Mouse (Mus musculus): ENCODE measurements around the gene Tdgf1. TPM values are rescaled to one million over a fixed set of nuclear protein-coding genes. Genes with fewer than 3 reads are reported as not detected.

The Tdgf1 gene
- polyA plus RNA-seq, 1 experiment, result not detected

DNA sequence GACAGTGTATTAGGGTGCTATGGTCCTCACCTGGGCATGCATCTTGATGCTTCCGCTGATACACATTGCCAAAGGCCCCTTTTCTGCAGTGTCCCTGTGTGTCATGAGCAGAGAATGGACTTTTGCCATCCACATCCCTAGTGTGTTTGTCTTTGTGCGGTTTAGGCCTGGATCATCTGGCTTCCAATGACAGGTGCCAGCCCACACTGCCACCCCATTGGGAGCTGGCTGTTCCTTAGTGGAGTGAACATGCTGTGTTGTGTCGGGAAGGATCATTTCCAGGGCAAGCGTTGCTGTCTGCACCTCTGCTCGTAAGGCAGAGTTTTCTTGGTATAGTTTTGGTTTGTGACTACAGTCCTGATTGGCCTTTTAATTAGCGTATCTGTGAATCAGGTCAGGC, 44.8 kb downstream of the Tdgf1 start:
- TF ChIP-seq CTCF (IDR thresholded peaks at IDR 0.05; ENCODE audit: low read depth, low read length) (no peak), POLR2A (IDR thresholded peaks at IDR 0.05; ENCODE audit: borderline replicate concordance, low read depth, low read length) (no peak)
- no peaks in the 10 kb centered on the region for H3K4me1 ChIP-seq (ENCODE audit: control insufficient read depth, insufficient read depth, low read length)

DNA sequence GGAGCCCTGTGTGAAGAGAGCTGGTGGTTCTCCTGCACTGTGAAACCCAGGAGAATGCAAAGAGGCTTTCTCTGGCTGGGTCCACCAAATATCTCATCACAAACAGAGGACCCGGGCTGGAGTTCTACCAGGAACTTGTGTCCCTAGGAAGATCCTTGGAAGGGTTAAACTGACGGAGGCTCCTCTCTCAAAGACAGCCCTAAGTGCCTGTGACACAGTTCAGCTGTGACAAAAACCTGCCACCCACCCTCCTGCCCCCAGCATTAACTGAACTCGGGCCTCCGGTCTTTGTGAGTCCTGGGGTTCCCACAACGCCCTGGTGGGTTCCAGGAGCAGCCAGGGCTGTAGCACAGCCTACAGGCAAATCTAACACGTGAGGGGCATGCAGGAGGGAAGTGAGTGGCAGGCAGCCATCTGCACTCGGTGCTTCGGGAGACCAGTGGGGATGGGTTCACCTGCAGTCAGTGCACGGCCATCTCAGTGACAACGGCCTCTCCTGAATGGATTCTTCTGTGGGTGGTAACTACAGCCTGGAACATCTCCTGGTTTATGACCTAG, 46.4 kb downstream of the Tdgf1 start:
- no peaks in the 10 kb centered on the region for H3K4me1 ChIP-seq (ENCODE audit: control insufficient read depth, insufficient read depth, low read length)
- TF ChIP-seq CTCF (IDR thresholded peaks at IDR 0.05; ENCODE audit: low read depth, low read length), result no peak
- no peak for TF ChIP-seq POLR2A (IDR thresholded peaks at IDR 0.05; ENCODE audit: borderline replicate concordance, low read depth, low read length)
- H3K27ac ChIP-seq (ENCODE audit: insufficient read depth, low read depth, low read length), result no peak overlapping the region
- H3K4me3 ChIP-seq (ENCODE audit: insufficient read depth, low read length), result no peak overlapping the region

More for the DNA sequence above, 44.8 kb downstream of the Tdgf1 start:
- Histone ChIP-seq H3K27ac (ENCODE audit: insufficient read depth, low read depth, low read length) (no peak overlapping the region), H3K4me3 (ENCODE audit: insufficient read depth, low read length) (no peak overlapping the region)

DNA sequence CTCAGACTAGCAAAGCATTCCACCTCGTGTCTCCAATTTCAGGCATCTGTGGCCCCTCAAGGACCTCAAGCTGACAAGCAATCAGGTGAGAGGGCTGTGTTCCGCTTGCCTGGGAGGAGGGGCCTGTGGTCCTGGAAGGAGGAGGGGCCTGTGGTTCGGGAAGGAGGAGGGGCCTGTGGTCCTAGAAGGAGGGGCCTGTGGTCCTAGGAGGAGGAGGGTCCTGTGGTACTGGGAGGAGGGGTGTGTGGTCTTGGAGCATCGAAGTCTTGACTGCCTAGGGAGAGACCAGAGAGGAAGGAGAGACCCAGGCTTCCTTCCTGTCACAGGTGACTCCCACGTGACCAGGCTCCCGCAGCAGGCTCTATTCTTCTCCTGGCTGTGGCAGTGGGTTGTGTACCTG, 49.4 kb downstream of the Tdgf1 start:
- Histone ChIP-seq H3K4me1 (ENCODE audit: control insufficient read depth, insufficient read depth, low read length) (0 out of 2 replicates have a peak, but pooled peaks cover 2% of the 10 kb centered on the region), H3K4me3 (ENCODE audit: insufficient read depth, low read length) (no peak overlapping the region), H3K27ac (ENCODE audit: insufficient read depth, low read depth, low read length) (no peak overlapping the region)
- TF ChIP-seq CTCF (IDR thresholded peaks at IDR 0.05; ENCODE audit: low read depth, low read length) (no peak), POLR2A (IDR thresholded peaks at IDR 0.05; ENCODE audit: borderline replicate concordance, low read depth, low read length) (no peak)

DNA sequence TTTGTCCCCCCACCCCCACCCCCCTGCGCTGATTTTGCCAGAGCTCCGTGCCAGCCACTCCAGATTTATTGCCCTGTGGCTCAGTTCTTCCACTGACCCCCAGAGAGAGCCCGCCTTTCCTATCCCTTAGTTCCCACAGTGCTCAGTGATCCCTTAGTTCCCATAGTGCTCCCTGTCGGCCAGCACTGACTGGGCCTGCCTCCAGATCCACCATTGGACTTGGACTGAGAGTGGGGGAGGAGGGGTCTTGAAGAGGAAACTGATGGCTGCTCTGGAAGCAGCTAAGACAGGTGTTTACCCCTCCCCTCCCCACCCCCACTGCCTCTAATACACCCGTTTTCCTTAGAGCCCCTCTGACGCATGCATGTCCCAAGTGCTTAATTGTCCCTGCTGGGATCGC, 50.0 kb downstream of the Tdgf1 start:
- Histone ChIP-seq H3K4me1 (ENCODE audit: control insufficient read depth, insufficient read depth, low read length) (0 out of 2 replicates have a peak, but pooled peaks cover 2% of the 10 kb centered on the region), H3K27ac (ENCODE audit: insufficient read depth, low read depth, low read length) (no peak overlapping the region), H3K4me3 (ENCODE audit: insufficient read depth, low read length) (no peak overlapping the region)
- TF ChIP-seq CTCF (IDR thresholded peaks at IDR 0.05; ENCODE audit: low read depth, low read length) (no peak), POLR2A (IDR thresholded peaks at IDR 0.05; ENCODE audit: borderline replicate concordance, low read depth, low read length) (no peak)

DNA sequence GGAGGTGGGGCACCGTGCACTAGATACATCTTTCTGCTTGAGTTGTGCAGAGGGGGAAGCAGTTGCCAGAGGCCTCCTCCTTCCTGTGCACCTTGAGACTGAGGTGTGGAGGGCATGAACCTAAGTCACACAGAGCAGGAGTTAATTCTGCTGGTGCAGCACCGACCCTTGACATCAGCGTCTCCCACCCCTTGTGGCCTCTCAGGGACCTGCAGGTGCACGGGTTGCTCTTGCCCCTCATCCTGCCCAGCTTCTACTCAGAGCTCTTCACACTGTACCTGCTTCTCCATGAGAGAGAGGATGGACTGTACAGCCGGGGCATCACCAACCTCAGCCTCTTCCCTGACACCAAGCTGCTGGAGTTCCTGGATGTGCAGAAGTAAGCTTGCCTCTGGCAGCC, 50.5 kb downstream of the Tdgf1 start:
- no peak overlapping the region for H3K27ac ChIP-seq (ENCODE audit: insufficient read depth, low read depth, low read length)
- H3K4me3 ChIP-seq (ENCODE audit: insufficient read depth, low read length), result no peak overlapping the region
- 0 out of 2 replicates have a peak, but pooled peaks cover 4% of the 10 kb centered on the region for H3K4me1 ChIP-seq (ENCODE audit: control insufficient read depth, insufficient read depth, low read length)
- TF ChIP-seq CTCF (IDR thresholded peaks at IDR 0.05; ENCODE audit: low read depth, low read length) (no peak), POLR2A (IDR thresholded peaks at IDR 0.05; ENCODE audit: borderline replicate concordance, low read depth, low read length) (no peak)

DNA sequence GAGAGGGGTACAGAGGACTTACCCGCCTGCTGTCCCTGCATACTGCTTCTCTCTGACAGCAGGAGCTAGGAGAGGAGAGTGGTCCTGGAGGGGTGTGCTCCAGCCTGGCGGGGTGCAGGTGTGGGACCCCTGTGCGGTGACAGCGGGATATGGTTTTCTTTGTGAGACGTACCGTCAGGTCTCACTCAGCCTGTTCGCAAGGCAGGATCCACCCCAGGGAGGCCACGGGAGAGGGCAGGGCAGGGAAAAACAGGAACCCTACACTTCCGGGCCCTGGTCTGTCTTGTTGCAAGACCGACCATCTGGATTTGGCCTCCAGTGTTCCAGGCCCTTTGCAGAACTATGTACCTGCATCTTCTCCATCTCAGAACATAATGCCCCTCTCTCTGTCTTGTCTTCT, 52.5 kb downstream of the Tdgf1 start:
- H3K4me3 ChIP-seq (ENCODE audit: insufficient read depth, low read length), result no peak overlapping the region
- H3K4me1 ChIP-seq (ENCODE audit: control insufficient read depth, insufficient read depth, low read length), result peaks cover 13% of the 10 kb centered on the region; the same call in 1 of the 2 replicates
- TF ChIP-seq CTCF (IDR thresholded peaks at IDR 0.05; ENCODE audit: low read depth, low read length) (no peak), POLR2A (IDR thresholded peaks at IDR 0.05; ENCODE audit: borderline replicate concordance, low read depth, low read length) (no peak)
- no peak overlapping the region for H3K27ac ChIP-seq (ENCODE audit: insufficient read depth, low read depth, low read length)

DNA sequence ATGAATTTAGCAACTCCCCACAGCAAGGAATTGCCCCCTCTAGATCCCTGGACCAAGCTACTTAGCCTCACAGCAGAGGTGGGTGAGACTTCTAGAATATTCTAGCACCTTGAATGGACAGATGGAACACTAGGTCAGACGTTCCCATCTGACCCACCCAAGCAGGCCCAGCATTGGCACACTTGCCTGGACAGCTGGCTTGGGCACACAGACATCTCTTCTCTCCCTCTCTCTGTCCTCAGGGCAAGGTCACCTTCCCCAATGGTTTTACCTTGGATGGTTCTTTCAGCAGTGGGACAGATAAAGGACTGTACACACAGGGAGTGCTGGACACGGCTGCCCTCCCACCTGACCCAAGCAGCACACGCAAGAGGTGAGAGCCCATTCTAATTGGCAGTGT, 53.4 kb downstream of the Tdgf1 start:
- no peak for TF ChIP-seq POLR2A (IDR thresholded peaks at IDR 0.05; ENCODE audit: borderline replicate concordance, low read depth, low read length)
- no peak for TF ChIP-seq CTCF (IDR thresholded peaks at IDR 0.05; ENCODE audit: low read depth, low read length)
- H3K27ac ChIP-seq (ENCODE audit: insufficient read depth, low read depth, low read length), result no peak overlapping the region
- peaks cover 20% of the 10 kb centered on the region for H3K4me1 ChIP-seq (ENCODE audit: control insufficient read depth, insufficient read depth, low read length)
- H3K4me3 ChIP-seq (ENCODE audit: insufficient read depth, low read length), result no peak overlapping the region

DNA sequence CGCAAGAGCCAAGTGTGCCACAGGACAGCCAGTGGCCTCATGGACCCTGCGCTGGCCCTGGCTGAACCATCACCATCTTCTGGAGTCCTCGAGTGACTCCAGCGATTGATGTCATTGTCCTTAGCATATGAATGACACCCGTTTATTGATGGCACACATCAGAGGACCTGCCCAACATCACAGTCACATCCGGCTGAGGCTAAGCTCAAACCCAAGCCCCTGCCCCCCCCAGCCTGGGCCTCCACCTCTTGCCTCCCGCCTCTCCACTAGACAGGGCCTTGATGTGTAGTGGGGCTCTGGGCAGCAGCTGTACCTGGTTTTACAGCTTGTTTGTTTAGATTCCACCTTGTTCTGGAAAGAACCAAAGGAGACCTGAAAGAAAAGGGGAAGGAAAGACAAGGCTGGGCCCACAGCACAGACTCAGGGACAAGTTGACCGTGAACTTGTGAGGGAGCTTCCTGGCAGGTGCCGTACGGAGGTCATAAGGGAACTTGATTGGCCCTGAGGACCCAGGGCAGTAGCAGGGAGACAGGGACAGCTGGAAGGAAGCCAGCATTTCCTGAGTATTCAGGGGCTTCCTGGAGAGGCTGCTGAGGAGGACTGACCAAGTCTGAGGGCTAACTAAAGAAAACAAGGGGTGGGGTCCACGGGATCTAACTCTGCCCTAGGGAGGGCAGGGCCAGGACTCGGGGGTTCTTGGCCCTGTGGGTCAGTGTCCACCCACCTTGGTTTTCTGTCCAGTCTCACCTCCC, 54.7 kb downstream of the Tdgf1 start:
- Histone ChIP-seq H3K4me3 (ENCODE audit: insufficient read depth, low read length) (no peak overlapping the region), H3K4me1 (ENCODE audit: control insufficient read depth, insufficient read depth, low read length) (peaks cover 30% of the 10 kb centered on the region), H3K27ac (ENCODE audit: insufficient read depth, low read depth, low read length) (no peak overlapping the region)
- TF ChIP-seq POLR2A (IDR thresholded peaks at IDR 0.05; ENCODE audit: borderline replicate concordance, low read depth, low read length) (no peak), CTCF (IDR thresholded peaks at IDR 0.05; ENCODE audit: low read depth, low read length) (no peak)

DNA sequence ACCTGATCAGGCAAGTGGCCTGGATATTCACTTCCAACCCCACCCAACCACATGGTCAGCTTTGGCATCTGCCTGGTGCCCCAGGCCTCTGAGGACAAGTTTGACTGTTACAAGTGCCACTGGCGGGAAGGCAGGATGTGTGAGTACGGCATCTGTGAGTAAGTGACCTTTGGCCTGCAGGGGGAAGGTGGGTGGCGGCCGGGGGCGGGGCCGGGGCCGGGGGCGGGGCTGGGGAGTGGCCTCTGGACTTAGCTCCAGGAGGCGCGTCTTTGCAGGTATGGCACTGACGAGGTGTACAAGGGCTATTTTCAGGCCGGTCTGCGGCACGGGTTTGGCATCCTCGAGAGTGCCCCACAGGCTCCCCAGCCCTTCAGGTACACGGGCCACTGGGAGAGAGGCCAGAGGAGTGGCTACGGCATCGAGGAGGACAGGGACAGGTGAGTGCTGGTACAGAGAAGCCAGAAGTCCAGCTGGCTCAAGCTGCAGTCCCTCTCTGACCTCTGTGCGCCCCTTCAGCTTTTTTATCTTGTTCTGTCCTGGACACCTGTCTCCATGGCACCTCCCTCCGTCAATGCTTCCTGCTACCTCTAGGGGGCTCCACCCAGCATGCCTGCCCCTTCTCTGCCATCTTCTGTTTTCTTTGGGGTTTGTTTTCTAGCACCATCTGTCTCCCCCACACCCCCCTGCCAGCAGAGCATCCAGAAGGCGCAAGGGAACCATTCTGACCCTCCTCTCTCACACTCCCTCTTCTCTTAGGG, 55.8 kb downstream of the Tdgf1 start:
- TF ChIP-seq POLR2A (IDR thresholded peaks at IDR 0.05; ENCODE audit: borderline replicate concordance, low read depth, low read length) (no peak), CTCF (IDR thresholded peaks at IDR 0.05; ENCODE audit: low read depth, low read length) (peak; percentile 40; the same call in 1 of the 2 replicates)
- Histone ChIP-seq H3K4me3 (ENCODE audit: insufficient read depth, low read length) (no peak overlapping the region), H3K4me1 (ENCODE audit: control insufficient read depth, insufficient read depth, low read length) (peaks cover 31% of the 10 kb centered on the region), H3K27ac (ENCODE audit: insufficient read depth, low read depth, low read length) (no peak overlapping the region)

Other genes starting within 250 kb of the Tdgf1 start
- gene Myl3, start 204.3 kb downstream of the Tdgf1 start, polyA plus RNA-seq (2012; ENCODE audit: insufficient read depth, insufficient read length, missing spikeins), result not detected in 2 replicates
- gene Pth1r, start 199.0 kb downstream of the Tdgf1 start, polyA plus RNA-seq (2012; ENCODE audit: insufficient read depth, insufficient read length, missing spikeins), result 0.34 TPM in 1 of 2 replicates, not detected in the other
- gene Prss42, start 148.0 kb downstream of the Tdgf1 start, polyA plus RNA-seq (2012; ENCODE audit: insufficient read depth, insufficient read length, missing spikeins), result not detected in 2 replicates
- not detected in 2 replicates for gene Prss44, start 132.2 kb downstream of the Tdgf1 start, polyA plus RNA-seq (2012; ENCODE audit: insufficient read depth, insufficient read length, missing spikeins)
- not detected in 2 replicates for gene Prss43, start 119.5 kb downstream of the Tdgf1 start, polyA plus RNA-seq (2012; ENCODE audit: insufficient read depth, insufficient read length, missing spikeins)
- gene Prss45, start 111.6 kb downstream of the Tdgf1 start, polyA plus RNA-seq (2012; ENCODE audit: insufficient read depth, insufficient read length, missing spikeins), result not detected in 2 replicates
- not detected in 2 replicates for gene Prss46, start 101.7 kb downstream of the Tdgf1 start, polyA plus RNA-seq (2012; ENCODE audit: insufficient read depth, insufficient read length, missing spikeins)
- gene Prss50, start 88.2 kb downstream of the Tdgf1 start, polyA plus RNA-seq (2012; ENCODE audit: insufficient read depth, insufficient read length, missing spikeins), result not detected in 2 replicates
- gene Als2cl, start 66.3 kb downstream of the Tdgf1 start, polyA plus RNA-seq (2012; ENCODE audit: insufficient read depth, insufficient read length, missing spikeins), result 12.6 and 16.4 TPM in 2 replicates
- gene Tmie, start 66.0 kb downstream of the Tdgf1 start, polyA plus RNA-seq (2012; ENCODE audit: insufficient read depth, insufficient read length, missing spikeins), result not detected in 2 replicates
- gene Fam240a, start 29.3 kb downstream of the Tdgf1 start, polyA plus RNA-seq (2012; ENCODE audit: insufficient read depth, insufficient read length, missing spikeins), result not detected in 2 replicates
- gene Lrrc2, start 5.4 kb upstream of the Tdgf1 start, polyA plus RNA-seq (2012; ENCODE audit: insufficient read depth, insufficient read length, missing spikeins), result 0.15 TPM in 1 of 2 replicates, not detected in the other
- gene Rtp3, start 44.4 kb upstream of the Tdgf1 start, polyA plus RNA-seq (2012; ENCODE audit: insufficient read depth, insufficient read length, missing spikeins), result not detected in 2 replicates
- 2.7 and 3.6 TPM in 2 replicates for gene Ltf, start 73.1 kb upstream of the Tdgf1 start, polyA plus RNA-seq (2012; ENCODE audit: insufficient read depth, insufficient read length, missing spikeins)
- gene Ccrl2, start 111.4 kb upstream of the Tdgf1 start, polyA plus RNA-seq (2012; ENCODE audit: insufficient read depth, insufficient read length, missing spikeins), result 5.8 and 7.2 TPM in 2 replicates
- 67.7 and 71.5 TPM in 2 replicates for gene Lrrfip2, start 171.4 kb upstream of the Tdgf1 start, polyA plus RNA-seq (2012; ENCODE audit: insufficient read depth, insufficient read length, missing spikeins)

All from bone marrow macrophage, adult 2 months (primary cell).